Mouse (Mus musculus): Measurements from ENCODE around the gene Efl1.
"Not testable (repeated sequence)": the region's sequence is repeated elsewhere in the genome, so short reads cannot be mapped to it uniquely, and the experiment has no call there.

The Efl1 gene

DNA sequence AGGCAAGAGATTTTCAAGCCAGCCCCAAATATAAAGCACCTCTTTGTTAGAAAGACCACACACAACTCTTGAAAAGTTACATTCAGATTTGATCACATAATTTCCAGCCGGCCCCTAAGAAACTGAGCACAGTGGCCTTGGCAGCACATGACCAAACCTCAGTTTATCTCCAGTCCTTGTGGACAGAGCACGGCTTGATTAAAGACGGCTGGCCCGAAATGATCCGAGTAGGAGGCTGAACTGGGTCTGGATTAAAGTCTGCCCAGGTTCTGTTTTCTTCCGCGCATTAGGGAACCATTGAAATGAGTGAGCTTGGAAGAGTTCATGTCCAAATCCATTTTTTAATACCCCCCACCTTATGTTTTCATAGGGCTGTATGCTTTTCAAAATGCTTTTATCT lies 72.1 kb downstream of the Efl1 start:
- DNase-seq: no peak

DNA sequence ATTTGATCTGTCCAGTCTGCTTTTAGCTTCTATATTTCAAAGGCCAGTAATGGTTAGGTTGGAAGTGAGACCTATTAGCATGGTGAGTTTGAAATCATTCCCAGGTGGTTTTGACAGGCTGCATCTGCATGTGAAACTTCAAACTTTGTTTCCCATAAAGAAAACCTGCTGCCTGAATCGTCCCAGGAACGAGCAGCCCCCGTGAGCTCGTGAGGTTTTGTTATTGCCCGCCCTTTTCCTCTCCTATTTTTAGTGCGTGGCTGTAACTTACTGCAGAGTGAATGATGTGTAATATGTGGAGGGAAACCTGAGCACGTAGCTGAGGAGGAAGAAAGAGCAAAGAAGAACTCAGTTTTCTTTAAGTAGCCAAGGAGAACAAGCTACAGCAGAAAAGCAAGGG lies 72.5 kb downstream of the Efl1 start:
- DNase-seq: no peak

DNA sequence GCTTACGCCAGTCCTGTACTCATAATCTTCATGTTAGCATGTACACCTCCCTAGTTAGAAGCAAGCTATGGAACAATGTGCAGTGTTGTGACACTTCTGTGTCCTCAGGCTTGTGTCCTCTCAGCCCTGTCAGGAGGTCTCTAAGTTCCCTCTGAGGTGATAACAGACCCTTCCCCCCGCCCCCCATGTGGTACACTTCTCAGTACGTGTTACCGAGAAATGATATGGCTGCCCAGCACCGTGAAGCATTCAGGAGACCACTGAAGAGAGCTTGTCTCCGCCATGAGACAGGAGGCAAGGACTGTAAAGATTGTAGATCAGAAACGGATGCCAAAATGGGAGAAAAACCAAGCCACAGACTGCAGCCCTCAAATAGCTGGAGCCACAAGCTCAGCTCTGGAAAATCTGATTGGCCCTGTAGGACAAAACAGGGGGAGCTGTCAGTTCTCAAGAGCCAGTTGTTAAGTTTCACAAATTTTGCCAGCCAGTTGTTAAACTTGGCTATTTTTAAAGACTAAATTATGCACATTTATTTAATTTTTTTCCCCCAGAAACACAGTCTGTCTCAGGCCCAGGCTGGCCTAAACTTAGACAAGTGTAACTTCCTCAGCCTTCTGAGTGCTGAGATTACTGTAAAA lies 74.2 kb downstream of the Efl1 start:
- DNase-seq: no peak

DNA sequence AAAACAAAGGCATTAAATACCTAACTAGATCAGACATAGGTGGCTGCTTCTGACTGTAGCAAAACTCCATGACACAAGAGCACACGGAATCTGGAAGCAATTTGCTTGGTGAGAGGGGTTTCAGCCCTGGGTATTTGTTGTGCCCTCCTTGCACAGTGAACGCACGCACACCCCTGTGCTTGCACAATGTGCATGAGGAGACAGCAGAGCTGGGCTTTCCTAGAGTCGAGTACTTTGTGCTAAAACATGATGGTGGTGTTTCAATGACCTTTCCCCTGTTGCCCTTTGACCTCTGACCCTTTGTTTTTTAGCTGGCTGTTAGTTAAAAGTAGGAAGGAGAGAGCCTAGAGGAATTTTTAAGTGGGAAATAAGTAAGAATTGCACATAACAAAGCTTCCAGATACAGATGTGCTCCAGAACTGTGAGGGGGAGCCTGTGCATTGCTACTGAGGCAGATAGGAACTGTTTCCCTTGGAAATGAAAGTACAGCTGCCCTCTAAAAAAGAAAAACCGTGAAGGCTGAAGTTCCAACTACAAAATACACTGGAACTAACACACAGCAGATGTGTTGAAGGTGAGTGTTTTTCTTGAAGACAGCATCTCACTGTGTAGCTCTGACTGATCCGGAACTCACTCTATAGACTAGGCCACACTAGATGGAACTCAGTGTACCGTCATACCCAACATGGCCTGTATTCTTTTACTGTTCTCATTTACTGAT lies 74.9 kb downstream of the Efl1 start:
- DNase-seq: no peak

DNA sequence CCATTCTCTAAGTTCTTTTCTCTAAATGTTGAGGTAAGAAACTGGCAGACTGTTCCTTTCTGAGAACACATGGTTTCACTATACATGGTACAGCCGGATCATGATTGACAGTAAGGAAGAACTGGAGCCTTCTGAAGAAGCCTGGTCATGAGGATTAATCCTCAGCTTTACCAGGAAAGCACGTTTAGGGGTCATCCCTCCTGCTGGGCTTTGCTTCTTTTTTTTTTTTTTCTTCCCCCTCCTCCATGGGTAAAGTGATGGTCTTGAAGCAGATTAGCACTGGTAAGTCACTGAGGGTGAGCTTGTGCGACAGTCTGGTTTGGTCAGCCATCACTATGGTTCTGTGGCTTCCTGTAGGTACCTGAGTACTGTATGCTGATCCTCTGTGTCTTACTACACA lies 76.1 kb downstream of the Efl1 start:
- no peak for DNase-seq

DNA sequence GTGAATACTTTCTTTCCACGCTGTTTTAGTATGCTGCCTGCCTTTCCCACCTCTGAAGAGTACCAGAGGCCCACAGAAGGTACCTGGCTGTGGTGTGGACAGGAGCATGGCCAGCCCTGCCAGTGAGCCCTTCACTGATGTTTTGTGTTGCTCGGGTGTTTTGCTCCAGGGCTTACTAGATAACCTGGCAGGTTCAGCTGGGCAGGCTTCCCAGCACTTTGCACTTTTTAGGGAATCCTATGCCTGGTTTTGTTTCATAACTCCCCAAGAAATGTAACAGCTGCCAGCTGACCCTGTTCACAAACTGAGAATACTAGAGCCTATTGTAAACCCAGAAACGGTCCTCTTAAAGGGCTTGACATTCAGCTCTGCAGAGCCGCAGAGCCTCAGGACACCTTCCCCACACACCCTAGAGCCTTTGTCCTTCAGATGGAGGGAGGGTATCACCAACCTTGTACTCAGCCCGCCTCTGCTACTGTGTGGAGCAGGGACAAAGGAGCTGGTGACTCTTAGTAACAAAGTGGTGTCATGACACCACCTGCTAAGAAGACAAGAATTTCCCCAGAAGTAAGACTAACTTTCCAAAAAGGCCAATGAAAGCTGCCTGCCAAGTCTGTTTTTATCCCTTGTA lies 76.7 kb downstream of the Efl1 start:
- no peak for DNase-seq

DNA sequence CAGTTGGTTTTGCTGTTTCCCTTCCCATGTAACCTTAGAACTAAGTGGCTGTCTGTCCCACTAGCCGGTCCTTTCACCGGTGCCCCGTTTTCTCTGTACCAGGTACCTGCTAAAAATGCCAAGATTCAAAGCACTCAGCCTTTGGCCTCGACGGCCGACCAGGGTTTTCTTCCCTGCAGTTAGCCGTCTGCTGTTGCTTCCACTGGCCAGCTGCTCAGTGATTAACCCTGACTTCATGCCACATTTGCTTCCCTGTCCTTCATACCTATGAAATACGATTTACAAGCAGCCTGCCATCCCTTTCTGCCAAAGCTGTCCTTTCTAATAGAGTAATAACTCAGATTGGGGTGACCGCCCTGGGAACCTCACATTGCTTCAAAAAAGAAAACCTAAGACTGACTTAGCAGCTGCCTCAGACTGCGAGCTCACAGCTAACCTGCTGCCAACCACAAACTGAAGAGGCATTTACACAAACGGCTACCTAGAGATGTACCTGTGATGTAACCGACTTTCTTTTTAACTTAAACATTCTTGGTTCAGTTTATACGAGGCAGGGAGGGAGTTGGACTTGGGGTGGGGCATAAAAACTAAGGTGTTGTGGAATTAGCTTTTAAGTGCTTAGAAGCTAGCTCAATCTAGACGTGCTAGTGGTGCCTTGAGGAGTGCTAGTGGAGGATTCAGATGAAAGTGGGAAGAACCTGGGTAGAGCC lies 77.5 kb downstream of the Efl1 start:
- no peak for DNase-seq

DNA sequence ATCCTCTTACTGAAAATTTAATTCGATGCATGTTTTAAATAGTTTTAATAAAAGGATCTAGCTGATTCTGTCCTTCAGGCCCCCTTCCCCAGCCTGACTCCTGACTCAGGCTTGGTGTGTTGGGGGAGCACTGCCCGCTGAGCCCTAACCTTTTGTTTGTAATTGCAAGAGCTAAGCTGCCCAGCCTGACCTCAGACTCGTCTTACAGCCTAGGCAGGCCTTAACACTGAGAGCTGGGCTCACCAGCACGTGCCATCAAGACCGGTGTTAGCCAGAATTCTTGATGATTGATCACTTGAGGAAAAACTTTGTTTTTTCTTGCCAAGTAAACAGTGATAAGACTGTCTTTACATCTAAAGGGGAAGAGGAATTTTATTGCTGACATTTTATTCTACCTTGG lies 78.7 kb downstream of the Efl1 start:
- no peak for DNase-seq

DNA sequence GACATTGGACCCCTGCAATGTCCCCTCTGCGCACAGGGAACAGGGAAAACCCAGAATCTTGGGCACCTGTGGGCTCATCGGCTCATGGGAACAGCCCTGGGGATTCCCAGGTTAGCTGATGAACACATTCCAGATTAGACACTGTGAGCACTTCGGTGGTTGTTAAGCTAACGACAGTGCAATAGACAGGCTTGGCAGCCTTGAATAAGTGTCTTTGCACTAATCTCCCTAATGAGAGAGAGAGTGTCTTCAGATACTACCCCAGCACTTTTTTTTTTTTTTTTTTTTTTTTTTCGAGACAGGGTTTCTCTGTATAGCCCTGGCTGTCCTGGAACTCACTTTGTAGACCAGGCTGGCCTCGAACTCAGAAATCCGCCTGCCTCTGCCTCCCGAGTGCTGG lies 80.6 kb downstream of the Efl1 start:
- not testable (repeated sequence) for DNase-seq

DNA sequence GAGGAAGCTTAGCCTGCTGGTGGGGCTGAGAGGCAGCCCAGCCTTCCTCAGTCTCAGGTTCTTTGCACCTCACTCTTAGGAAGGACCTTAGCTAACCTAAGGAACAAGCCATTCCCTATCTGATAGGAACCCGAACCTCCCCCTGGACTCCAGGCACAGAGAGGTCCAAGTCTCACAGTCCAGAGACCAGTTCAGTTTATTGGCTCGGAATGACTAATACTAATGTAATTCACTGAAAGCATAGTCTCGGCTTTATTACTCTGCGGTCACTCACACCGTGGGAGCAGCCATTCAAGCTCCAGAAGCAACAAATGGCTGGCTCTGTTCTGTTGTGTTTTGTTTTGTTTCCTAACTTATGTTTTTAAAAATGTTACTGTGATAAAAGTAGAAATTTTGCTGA lies 84.7 kb downstream of the Efl1 start:
- no peak for DNase-seq

DNA sequence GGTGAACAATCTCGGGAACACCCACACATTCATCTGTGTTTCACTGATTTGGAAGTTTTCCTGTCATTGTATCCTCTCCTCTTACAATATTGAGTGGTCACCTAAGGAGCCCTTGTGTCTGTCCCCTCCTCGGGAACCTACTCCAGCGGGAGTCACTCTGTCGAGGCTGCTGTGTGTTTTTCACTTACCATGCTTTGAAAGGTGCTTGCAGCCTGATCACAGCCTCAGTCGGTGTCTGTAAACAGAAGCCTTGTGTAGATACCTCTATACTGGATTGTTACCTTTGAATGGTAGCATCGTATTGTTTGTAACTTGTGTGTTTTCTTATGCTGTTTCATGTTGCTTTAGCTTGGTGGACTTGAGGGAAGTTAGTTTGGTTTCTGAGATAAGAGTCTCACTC lies 85.6 kb downstream of the Efl1 start:
- no peak for DNase-seq

DNA sequence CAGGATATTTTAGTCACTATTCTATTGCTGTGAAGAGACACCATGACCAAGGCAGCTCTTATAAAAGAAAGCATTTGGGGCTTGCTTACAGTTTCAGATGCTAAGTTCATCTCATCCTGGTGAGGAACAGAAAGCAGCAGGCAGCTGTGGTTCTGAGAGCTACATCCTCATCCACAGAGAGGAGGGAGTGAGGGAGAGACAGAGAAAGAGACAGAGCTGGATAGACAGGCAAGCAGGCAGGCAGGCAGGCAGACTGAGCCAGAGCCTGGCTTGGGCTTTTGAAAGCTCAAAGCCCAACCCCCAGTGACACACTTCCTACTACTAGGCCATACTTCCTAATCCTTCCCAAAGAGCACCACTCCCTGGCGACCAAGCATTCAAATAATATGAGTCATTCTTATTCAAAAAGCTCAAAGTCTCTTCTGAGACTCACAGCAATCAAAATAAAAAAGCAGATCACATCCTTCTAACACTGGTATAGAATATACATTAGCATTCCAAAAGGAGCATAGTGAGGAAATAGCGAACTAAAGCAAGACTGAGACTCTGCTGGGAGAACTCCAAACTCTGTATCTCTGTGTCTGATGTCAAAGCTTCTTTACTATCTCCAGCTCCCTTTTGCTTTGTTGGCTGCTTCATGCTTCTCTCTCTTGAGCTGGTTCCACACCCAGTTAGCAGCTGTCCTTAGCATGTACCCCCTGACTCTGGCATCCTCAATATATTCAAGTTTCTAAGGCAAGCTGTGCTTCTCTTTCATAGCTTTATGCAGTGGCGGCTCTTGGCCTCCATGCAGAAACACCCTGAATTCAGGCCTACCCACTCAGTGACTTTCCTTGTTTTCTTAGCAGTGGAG lies 86.6 kb downstream of the Efl1 start:
- DNase-seq: no peak

DNA sequence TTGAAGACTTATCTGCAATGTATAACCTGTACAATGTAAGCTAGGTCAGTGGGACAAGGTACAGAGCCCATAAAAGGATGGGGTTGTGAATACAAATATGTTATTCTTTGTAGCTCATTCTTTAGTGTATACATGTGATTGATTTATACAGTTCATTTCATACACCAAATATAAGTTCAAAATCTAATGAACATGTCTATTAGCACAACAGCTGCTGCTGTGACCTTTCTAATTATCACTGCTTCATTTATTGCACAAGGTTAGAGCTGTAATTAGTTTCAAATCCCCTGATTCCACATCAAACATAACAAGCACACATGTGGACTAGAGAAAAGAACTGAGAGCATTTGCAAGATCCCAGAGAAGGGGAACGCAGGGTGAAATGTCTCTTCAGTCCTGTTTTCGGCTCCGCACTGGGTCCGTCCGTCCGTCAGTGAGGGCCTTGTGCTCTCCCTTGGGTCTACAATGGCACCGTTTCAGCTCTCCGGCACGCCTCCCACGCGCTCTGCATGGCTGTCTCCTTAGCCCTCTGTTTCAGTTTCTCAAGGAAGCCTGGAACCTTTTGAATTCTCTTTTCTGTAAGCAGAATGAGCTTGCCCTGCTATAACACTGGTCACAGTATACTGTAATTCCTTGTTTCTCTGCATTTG lies 94.8 kb downstream of the Efl1 start:
- DNase-seq: no peak

DNA sequence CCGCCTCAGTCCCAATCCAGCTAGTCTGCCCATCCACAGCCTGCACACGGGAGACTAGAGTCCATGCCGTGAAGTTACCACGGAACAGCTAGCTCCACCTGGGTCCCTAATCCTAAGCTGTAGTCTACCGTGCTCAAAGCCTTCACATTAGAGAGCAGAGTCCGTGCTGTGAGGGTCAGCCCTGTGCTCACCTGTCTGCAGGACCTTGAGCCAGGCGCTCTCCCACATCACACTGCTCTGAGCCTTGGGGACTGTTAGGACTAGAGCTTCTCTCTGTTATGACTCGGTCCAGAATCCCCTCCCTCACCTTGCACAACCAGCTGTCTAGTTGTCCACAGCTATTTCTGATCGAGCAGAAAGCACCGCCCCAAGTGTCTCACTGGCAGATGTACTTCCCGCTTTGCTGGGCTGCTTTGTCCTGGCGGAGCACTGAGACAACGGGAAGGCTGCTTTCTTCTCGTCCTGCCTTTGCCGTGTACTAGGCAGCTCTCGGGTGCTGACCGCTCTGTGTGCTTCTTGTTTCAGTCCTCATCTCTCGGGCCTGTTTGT lies 95.8 kb downstream of the Efl1 start:
- DNase-seq: peak; percentile 9

DNA sequence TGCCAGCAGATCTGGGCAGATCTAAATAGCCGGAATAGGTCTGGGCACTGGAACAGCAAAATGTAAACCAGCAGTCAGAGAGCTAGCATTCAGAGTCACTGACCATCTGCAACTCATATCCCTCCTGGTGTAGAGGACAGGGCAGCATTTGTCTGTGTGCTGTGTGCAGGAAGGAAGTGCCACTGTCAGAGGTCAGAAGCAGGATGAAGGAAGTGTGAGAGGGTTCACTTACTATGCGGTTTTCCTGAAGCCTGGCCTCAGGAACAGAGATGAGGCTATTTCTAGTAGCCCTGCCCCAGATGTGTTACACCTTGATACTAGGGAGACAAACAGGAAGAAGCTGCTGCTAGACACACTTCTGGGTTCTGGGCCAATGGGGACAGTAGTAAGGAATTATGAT lies 100.4 kb downstream of the Efl1 start:
- no peak for DNase-seq

DNA sequence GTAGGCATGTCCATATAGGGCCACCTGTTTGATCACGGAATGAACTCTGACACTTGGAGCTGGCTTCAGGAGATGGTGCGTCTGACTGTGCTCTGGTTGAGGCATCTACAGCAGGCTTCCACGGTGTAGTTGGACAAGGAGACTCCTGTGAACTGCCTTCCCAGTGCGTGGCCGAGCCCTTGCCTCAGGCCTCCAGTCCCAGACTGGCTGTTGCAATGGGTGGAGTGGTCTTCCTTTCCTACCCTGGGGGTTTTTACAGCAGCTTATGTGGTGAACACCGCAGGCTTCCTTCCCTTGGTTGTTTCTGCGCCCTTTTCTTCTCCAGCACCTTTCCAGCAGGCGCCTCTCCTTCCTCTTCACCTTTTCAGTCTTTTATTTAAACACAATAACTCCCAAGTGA lies 100.8 kb downstream of the Efl1 start:
- DNase-seq: no peak

DNA sequence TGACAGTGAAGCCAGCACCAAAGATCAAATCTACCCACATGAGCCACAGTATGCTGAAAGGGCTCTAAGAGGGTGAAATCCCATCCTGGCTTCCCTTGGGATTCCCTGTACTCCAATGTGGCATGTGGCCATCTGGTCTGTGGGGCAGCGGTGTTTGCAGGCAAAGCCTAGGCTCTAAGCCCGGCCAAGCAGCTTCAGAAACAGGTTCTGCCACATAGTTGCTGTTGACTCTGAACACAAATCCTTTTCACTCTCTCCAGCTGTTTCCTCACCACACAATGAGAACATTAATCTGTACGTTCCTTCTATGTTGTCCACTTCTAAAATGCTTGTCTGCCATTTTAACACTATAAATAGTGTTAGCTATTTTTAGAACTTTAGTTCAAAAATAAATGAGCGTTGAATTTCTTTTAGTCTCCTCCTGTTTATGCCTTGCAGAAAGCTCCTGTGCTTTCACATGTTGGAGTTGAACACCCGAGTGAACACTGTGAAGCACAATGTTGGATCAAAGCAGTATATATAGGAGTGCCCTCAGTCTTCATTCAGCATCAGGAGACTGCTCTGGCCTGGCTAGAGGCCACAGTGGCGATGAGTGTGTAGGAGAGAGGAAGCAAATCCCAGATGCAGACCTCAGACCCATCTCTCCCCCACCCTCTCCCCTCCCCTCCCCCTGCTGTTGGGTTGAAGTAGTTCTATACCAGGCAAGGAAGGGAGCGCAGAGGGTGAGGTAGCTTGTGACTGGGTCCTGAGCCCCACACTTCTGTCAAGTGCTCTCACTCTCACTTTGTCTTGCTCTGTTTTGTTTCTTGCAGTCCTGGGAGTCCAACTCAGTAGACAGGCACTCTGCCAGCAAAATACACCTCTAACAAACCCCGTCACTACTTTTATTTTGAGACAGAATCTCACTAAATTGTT lies 104.0 kb downstream of the Efl1 start:
- DNase-seq: no peak

DNA sequence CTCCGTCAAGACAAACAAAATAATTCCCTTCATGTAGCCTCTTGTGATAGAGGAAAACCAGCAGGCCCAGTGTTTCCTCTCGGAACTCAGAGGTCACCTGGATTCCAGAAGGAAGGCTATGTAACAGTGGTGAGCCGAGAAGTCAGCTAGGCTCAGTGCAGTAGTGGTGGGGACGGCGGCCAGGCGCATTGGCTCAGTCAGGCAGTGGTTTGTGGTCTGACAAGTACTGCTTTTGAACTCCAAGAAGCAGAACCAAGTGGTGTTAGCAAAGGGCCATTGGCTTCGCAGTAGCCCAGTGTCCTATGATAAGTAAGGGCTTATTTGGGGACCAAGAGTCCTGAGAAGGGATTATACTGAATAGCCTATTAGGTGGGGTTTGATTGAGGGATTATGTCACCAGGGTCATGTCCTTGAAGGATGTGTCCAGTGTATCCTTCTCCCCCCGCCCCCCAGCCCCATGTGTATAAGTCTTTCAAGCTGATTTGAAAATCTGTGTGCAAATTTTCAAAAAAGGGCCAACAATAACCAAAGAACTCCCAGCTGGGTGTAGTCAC lies 107.3 kb downstream of the Efl1 start:
- no peak for DNase-seq

DNA sequence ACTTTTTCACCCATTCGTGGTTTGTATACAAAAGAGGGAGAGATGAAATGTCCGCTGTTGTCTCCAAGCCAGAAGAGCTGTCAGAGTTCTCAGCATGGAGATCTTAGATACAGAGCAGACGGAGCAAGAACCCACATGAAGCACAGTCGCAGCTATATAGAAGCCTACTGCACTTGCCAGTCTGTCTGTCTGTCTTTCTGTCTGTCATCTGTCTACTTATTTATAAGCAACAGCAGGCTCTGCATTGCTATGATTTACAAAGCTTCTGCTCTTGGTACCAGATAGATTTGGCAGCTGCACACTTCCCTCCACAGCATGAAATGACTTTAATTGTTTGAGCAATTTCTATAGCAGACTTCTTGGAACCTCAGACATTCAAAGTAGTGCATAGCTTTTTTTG lies 110.1 kb downstream of the Efl1 start:
- DNase-seq: no peak

DNA sequence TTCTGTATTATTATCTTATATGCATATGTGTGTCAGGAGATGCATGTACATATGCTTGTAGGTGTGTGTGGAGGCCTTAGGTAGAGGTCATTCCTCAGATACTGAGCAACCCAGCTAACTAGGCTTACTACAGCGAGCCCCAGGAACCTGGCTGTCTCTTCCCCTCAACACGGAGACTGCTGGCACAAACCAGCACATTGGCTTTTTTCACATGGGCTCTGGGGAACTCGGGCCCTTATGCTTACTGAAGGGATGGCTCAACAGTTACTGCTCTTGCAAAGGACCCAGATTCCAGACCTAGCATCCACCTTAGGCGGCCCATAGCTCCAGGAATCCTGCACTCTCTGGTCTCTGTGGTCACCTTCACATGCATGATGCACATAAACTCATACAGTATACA lies 110.7 kb downstream of the Efl1 start:
- no peak for DNase-seq

DNA sequence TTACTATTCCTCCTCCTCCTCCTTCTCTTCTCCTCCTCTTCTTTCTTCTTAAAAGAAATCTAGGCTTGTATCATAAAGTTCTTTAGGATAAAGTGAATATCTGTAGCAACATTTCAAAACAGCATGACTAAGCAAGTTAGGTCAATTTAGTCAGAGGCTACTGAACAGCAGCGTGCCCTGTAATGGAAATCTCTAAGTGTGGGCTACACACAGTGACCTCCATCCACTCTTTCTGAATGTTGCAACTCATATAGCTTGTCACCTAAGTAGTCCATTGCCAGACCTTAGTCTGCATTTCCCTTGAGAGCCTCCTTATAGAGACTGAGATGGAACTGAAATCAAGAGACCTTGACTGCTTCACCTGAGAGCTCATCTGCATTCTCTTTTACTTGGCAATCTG lies 116.5 kb downstream of the Efl1 start:
- DNase-seq: no peak

All from liver (tissue).